Mouse (Mus musculus): Measurements from ENCODE around the gene Abcc2.

Gene Abcc2

DNA sequence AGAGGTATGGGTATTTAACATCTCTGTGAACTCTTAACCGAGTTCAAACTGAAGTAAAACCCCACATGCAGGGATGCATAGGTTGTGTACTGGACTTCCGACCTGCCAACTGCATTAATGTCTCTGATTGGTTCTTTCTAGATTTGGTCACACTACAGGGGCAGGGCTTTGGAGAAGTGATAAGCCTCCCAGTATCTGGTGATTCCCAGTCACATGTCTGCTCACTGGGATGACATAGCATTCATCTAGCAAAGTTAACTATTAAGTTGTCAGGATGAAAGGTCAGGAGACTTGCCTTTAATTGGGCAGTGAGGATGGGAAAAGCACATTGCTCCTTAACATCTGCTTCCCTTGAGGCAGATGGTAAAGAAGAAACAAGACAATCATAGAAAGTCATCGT is at the start of gene Abcc2:
Gene Abcc2 (plus strand): TSS at position 213 of the 400 bp plus-strand sequence.
- no peak for DNase-seq

DNA sequence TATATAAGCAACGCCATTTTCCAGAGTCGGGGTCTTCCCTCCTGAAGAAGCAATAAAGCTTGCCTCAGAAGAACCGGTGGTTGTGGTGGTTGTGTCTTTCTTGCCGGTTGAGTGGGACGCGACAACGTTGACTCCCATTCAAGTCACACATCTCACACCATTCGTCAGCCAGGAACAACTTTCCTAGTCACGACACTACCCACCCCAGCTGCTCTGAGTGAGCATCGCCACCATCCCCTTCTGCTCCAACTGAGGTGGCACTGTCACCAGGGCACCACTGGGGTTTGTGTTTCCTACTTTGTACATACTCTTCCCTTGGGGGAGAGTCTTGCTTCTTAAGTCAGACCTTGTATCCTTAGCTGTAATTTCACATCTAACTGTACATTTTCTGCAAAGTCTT is 43.6 kb upstream of the Abcc2 start:
- DNase-seq = no peak

DNA sequence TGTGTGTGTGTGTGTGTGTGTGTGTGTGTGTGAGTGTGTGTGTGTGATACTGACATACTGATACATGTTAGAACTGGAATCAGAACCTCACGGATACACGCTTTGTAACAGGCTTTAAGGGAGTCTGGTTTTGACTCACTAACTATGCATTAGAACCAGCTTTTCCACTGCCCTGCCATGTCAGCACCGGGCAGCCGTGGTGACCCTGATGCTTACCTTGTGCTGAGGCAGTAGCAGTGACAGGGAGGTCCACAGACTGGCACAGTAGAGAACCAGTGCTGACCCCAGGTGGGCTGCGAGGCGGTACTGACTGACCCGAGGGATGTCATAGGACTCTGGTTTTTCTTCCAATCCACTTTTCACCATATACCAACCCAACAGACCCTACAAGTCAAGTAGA is 38.6 kb upstream of the Abcc2 start:
- DNase-seq = no peak

DNA sequence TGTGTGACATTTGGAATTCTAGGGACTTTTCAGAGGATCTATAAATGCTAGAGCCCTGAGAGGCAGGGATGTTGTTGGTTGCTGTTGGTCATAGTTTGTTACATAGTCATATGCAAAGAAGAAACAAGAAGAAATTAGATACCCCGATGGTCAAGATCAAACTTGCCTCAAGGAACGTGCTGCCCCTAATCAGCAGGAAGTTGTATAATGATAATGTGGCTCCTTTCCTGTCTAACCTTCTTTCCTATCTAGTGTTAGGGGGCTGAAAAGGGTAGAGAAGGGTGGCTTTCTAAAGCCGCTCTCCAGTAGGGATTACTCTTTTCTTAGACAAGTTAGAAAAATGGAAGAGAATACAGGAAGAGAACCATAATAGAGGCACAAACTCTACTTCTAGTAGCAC is 36.3 kb upstream of the Abcc2 start:
- DNase-seq = no peak

DNA sequence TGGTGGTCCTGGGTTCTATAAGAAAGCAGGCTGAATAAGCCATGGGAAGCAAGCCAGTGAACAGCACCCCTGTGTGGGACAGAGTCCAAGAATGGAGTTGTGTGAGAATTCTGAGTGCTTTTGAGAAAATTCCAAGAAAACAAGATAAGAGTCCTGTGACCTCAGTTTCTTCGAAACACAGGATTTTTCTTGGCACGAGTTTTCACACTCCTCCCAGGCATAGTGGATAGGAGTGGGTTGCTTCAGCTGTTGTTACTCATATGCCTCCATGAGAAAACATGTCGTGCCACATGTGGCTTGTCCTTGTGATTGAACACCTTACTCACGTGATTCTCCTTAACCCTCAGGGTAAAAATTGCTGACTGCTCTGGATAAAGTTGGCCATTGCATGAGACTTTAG is 34.1 kb upstream of the Abcc2 start:
- no peak for DNase-seq

DNA sequence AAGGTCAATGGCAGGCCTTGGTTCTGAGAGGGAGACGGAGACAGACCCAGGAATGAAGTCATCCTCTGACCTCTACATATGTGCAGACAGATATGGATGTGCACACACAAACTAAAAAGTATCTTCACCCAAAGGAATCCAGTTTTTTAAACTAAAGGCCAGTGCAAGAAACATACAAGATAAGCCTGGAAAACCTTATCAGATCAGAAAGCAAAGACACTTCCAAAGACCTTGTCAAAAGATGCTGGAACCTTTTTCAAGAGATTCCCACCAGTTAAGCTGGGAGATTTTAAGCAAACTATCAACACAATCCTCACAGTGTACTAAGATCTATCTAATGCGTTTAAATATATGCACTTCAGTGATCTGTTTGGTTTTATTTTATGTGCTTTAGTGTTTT is 32.0 kb upstream of the Abcc2 start:
- DNase-seq = no peak

DNA sequence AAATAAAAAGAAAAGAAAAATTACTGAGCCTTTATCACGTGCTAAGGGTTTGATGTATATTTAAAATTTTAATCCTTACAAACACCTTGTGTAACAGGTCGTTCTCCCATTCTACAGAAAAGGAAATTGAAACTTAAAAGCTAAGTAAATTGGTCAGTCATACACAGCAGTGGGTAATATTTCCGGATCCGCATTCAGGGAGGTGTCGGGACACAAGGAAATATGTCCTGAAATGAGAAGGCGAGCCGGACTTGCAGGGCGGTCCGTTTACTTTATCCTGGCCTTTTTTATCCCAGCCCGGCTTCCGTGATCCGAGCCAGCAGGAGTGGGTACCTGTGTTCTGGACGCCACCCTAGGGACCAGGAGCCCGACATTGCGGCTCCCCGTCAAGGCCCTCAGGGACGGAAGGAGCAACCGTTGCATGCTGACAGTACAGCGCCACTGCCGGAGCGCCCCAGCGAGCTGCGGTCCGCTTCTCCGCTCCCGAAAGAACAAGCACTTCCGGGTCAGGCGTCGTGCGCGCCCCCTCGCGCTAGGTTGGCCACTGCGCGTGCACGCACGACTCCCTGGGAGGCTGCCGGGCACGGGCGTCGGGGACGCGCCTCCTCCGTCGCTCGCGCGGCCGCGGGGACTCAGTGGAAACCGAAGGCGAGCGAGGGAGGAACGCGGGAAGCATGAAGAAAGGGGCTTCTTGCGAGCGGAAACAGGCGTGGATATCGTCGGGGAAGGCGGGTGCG is 29.3 kb upstream of the Abcc2 start, which contains the start of the genes Cutc and Cox15:
Gene Cutc (plus strand): TSS at position 508 of the 737 bp plus-strand sequence.
Gene Cox15 (minus strand): TSS at position 512 of the 737 bp plus-strand sequence.
- peak; percentile 97 for DNase-seq

DNA sequence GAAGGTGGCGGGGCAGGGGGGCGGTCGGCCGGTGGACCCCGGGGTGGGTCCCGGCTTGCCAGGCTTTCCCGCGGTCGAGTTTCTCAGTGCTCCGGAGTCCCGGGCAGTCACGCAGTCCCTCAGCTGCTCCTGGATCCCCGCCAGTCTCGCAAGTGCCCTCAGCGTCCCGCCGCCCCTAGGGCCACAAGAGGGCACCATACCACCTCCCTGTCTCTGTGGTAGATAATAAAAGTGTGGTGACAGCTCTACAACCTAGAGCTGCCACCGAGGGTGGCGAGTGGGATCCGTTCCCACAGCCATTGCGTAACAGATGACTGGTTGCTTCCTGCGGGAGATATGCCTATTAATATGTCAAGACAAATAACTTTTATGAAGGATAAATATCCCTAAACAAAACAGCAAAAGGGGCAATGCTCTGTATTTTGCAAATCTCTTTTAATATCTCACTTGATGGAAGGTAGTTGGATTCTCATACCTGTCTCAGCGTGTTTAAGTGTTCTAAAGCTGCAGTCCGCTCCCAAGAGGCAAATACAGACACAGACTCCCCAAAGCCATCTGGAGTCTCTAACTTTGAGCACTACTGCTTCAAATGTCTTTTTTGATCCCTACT is 28.7 kb upstream of the Abcc2 start:
- DNase-seq = peak; percentile 89

DNA sequence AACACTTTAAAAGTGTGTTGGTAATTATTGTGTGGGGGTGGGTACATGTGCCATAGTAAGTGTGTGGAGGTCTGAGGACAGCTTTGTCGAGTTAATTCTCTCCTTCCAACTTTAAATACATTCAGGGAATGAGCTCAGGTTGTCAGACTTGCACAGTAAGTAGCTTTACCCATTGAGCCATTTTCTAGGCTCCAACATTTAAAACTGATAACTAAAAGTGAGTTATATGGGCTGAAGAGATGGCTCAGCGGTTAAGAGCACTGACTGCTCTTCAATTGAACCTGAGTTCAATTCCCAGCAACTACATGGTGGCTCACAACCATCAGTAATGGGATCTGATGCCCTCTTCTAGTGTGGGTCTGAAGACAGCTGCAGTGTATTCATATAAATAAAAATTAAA is 27.8 kb upstream of the Abcc2 start:
- DNase-seq = no peak

DNA sequence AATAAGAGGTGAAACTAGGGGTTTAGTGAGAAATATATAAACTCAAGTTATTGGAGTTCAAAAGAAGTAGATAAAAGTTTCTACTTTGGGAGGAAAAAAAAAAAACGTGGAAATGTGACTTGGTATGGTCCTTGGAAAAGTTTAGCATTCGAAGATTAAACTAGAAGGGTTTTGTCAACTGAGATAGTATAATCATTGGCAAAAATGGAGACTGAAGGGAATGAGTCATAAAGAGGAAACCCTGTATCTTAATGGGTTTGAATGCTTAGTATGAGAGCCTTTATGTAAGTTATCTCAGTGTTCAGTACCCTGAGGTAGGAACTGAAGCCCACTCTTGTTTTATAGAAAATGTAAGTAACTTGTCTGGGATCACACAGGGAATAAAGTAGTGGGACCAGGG is 27.1 kb upstream of the Abcc2 start:
- no peak for DNase-seq

DNA sequence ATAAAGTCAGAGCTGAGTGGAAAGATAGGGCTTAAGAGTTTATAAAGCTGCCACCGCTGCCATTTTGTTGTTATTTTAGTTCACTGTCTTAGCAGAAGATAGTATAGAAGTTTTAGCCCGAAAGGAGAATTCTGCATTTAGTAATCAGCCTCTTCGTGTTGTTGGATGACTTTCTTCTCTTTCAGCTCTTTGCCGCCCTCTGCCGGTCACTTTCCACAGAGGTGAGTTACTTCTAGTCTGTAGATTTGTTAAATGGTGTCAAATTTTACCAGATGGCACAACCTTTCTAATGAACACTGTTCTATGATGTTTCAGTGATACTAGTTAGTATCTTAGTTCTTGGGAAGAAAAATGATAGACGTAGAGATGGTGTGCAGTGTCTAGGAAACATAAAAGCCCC is 21.5 kb upstream of the Abcc2 start:
- peak; percentile 74 for DNase-seq

DNA sequence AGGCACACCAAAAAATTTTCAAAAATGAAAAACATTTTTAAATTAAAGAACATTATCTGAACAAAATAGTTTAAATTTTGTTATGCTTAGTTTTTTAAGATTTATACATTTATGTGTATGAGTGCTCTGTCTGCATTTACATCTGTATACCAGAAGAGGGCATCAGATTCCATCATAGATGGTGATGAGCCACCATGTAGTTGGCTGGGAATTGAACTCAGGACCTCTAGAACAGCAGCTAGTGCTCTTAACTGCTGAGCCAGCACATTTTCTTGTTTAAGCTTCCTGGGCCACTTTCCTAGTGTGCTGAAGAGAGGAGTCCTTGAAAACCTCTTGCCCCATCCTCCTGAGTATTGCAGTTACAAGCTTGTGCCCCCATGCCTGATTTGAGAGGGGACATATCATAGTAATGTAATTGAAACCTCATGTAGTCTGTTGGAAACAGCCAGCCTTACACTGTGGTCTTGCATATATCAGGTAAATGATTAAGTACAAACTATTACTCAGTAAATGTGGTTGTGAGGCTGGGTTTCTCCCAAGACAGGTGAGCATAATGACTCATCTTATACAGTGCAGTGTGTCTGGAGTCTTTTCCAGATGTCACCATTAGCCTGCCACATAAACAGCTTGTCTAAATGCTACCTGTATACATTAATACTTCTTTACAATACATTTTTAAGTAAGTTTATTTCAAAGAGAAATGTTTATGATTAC is 20.3 kb upstream of the Abcc2 start:
- no peak for DNase-seq

DNA sequence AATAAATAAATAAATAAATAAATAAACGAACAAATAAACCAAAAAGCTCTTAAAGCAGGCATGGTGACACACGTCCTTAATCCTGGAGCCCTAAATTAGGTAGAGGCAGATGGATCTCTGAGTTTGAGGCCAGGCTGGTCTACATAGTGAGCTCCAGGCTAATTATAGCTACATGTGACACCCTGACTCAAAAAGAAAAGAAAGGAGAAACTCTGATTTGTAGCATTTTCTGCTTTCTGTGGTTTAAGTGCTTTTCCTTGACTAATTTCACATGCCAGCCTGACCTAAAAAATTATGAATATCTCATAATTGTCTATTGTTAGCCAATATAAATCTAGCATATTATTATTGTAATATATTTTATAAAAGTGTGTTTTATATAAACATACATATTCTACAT is 19.6 kb upstream of the Abcc2 start:
- no peak for DNase-seq

DNA sequence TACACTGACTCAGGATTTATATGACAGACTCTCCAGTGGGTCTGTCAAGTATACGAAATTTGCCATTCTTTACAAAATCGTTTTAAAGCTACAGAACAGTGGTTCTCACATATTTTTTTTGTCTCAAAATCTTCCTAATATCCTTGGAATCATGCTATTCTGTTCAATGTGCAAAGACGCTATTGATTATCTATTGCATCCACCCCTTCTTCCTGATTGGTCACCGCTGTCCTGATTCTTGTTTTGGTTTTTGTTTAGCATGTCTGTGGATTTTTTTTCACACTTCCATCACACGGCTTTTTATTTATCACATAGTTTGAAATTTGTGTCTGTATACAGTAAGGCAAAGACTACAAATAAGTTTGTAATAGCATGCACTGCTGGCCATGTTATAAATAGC is 15.5 kb upstream of the Abcc2 start:
- no peak for DNase-seq

DNA sequence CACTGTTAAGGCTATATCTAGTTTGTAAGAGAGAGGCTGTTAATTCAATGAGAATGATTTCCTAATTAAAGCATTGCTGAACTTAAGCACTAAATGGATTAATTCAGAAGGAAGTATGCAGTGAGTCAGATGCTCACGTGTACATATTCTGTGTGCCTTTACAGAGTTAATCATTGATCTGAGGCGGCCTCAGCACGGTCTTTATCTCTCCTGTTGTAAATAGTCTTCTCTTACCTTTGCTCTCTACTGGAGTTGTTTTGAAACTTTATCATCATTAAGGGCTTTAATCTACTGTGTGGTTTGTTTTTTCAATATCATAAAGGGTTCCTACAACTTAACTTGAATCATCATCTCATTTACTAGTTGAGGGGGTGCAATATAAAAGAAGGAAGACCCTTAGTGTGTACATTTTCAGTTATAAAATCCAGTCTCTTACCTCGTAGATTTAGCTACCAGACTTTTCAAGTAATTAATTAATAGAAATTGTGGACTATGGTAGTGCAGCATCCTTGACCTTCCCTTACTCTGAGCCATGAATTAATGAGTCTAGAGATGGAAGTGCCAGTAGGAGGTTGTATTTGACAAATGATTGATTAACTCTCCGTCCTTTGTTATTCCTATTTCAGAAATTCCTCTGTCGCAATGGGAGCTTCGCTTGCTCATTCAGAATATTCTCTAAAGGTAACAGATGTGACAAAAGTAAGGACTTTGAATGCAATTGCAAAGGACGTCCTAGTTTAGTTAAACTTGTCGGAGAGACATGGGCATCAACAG is 14.3 kb upstream of the Abcc2 start:
- no peak for DNase-seq

DNA sequence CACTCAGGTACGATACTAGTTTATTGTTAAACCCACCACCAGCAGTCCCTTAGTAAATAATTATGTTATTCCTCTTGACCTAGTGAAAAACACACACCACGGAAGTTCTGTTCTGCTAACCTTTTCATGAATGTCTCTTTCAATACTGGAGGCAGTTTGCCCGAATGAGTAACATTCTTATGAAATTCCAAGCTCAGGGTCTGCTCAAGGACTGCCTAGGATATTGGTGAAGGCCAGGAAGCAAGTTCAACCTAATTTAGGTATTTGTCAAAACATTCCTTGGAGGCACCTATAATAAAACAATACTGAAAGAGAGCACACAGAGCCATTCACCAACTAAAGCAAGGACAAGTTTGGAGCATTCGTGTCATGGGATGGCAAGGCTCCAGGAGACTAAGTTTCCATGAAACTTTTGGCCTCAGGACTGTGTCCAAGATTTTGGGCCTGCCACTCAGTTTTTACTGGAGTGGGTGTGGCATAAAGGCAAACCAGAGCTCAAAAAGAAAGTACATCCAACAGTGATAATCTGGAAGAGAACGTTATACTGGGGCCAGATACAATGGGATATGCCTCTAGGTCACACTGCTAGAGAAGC is 12.5 kb upstream of the Abcc2 start:
- DNase-seq = no peak

DNA sequence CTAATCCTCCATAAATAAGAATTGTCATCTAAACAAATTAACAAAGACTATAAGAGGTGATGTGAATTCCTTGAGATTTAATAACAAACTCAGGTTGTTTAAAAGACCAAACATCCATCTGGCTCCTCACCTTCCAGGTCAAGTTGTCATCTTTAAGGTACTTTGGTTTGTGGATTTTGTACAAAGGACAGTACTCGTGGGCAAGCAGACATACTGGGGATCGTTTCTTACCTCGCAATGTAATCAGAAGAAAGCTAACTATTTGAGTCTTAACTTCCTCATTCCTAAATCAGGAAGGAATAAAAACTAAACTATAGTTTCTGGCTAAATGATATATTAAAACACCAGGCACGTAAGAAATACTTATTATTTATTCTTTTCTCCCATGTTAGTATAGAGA is 11.4 kb upstream of the Abcc2 start:
- DNase-seq = no peak

DNA sequence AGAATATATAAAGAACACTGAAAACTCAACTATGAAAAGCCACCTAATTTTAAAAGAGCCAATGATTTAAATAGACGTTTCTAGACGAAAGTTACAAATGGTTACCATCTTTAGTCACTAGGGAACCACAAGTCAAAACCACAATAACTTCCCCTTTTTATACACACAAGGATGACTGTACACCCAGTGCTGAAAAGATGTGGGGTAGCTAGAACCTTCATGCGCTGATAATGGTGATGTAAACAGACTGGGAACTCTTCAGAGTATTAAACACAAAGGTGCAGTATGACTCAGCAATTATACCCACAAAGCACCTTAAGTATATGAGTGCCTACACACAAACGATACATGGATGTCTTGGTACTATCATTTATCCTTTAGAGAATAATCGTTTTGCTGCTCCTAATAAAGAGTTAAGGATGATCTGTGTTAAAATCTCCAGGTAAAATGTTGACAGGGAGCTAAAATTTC is 10.5 kb upstream of the Abcc2 start:
- DNase-seq = no peak

DNA sequence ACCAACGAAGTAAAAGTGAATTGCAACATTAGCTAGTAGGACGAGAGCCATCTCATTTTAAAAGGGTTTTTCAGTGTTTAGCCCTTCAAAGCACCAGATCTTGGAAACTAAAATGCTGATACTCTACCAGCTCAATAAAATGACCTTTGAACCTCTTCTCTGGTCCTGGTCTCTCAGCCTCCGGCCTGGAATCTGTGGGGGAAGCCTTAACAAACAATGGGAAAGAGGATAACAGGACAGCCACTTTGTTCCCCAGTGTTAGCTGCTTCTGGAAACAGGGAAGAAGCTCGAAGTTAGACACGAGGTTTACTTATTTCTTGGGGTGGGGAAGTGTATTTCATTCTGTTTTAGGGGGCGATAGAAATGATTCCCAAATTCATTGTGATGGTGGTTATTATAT is 9.7 kb upstream of the Abcc2 start:
- DNase-seq = no peak

DNA sequence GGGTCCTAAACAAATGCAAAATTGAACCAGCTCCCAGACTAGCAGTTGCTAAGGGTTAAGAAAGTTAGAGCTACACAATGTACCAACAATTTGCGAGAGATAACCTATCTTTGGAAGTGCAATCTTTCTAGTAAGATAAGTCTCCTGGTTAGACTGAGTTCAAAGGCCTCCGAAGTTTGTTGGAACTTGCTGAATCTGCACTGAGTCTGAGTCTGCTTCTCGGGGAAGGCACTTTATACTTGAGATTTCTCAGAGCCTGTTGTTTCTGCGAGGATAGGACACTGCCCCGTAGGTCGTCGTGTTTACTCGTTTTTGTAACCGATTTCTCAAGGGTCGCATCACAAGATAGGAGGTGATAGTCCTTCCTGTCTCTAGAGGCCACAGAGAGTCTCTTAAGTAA is 6.6 kb upstream of the Abcc2 start:
- no peak for DNase-seq

DNA sequence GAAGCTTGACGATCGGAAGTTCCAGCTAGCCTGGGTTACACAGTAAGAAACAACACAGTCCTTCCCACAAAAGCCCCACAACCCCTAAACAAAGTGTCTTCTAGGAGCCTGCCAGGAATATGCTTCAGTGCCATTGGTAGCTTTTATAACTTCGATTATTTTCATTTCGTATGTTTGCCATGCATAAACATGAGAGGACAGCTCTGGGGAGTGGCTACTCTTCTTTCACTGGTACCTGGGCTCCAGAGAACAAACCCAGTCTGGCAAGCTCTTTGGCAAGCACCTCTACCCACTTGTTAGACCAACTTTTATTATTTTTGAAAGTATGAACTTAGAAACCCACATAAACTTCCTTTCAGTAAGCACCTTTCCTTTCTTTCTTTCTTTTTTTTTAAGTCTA is 5.4 kb upstream of the Abcc2 start:
- DNase-seq = no peak

DNA sequence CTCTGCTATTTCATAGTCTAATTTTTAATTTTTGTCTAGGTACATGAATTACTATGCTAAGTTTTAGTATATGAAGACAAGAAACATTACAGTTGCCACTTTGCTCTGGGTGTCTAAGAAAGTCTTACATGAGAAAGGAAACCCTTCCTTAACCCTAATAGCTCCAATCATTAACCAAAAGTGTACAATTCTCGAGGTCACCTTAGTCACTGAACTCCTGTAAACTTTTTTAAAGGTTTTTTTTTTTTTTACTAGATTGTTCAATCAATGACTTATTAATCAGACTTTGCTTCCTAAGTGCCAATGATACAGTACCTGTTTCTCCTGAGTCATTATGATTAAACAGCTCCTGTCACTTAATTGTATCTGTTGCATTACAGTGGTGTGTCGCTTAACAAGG is 4.7 kb upstream of the Abcc2 start:
- DNase-seq = no peak

DNA sequence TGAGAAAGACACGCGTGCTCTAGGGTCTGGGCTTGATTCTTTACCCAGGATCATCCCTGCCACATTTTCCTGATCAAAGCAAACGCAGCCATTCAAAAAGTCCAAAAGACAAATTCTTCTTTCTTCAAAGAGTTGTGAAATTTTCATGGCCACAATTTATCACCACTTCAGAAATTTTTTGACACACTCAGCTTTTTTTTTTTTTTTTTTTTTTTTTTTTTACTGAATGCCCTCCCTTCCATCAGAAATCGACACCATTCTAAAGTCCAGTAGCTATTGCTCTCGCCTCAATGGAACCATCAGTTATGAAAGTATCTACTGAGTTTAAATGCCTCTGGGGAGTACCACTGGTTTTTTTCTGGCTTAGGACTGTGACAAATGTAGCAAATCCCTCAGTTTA is 1.6 kb upstream of the Abcc2 start:
- no peak for DNase-seq

Measured in right cerebral cortex, postnatal 14 days (tissue).